In the genomic region with DNA sequence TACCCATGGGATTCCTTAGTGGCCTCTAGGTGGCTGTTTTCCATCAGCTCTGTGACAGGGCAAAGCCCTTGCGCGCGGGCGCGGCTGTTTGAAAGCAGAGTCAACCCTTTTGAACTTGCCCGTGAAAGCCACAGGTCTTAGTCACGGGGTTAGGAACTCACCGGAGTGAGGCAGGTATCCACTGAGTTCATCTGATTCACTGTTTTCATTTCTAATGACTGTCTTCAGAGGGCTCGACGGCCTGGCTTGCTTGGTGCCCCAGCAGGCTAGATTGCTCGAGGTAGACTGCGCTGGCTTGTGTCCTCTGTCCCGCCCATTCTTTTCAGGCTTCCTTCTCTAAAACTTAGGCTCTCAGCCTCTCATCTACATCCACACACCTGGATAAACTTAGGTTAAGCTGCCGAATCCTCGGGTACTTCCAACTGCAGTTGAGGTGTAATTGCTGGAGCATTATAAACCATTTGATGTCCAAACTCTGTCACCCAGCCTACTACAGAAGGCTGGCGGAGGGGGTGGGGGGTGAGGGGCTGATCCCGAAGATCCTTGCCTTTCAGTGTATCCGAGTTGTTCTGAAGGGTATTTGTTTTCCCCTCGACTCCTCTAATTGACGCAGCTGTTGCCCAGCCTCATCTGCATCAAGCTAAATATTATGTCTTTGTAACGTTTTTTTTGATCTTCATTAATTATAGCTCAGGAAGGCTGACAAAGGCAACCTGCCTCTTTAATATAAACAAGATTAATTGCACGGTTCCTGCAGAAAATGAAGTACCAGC, we compare ENCODE assay signal across 8 mouse cellular contexts. TPM values are rescaled to one million over a fixed set of nuclear protein-coding genes. Genes with fewer than 3 reads are reported as not detected.
DNase-seq lines count a peak whose midpoint lies in the region; ATAC-seq and TF ChIP-seq lines count a peak whose summit lies in the region.

No protein-coding gene starts in this region.

- DNase-seq in kidney, postnatal 0 days (ENCODE audit: low spot score) = no peak
- DNase-seq in kidney, postnatal 10 days = no peak
- DNase-seq in embryo, embryonic 10.5 days (ENCODE audit: low spot score) = peak; percentile 48
- no peak for DNase-seq in natural killer cell, adult 2 months (ENCODE audit: low spot score in 2 of 2)
- no peak for DNase-seq in left cerebral cortex, adult 18-20 months (ENCODE audit: low spot score in 2 of 2)
- DNase-seq in T-cell, adult 2 months (ENCODE audit: low spot score) = no peak

- TF ChIP-seq CTCF in kidney, postnatal 0 days (IDR thresholded peaks at IDR 0.05; ENCODE audit: low read depth) = peak; percentile 14; the same call in 1 of the 2 replicates

- 6% methylated on average over 22 of the region's 22 CpGs for WGBS in kidney, postnatal 0 days
- 6% methylated on average over 22 of the region's 22 CpGs for WGBS in hindbrain, embryonic 12.5 days
- WGBS in midbrain, embryonic 16.5 days = 5% methylated on average over 22 of the region's 22 CpGs

- H3K4me3 ChIP-seq in kidney, postnatal 0 days (replicated peaks; ENCODE audit: low read depth, low read length) = 0 out of 2 replicates have a peak overlapping the region, but pooled peaks have one; percentile 7
- no peak overlapping the region for H3K4me3 ChIP-seq in hindbrain, embryonic 12.5 days
- H3K4me3 ChIP-seq in midbrain, embryonic 16.5 days (ENCODE audit: low read depth, low read length) = no peak overlapping the region

- H3K27me3 ChIP-seq in kidney, postnatal 0 days (ENCODE audit: insufficient read depth, low read length) = no peaks in the 10 kb centered on the region
- no peaks in the 10 kb centered on the region for H3K27me3 ChIP-seq in hindbrain, embryonic 12.5 days
- H3K27me3 ChIP-seq in midbrain, embryonic 16.5 days (ENCODE audit: control insufficient read depth, insufficient read depth, low read depth, low read length) = peaks cover 2% of the 10 kb centered on the region; the same call in 1 of the 2 replicates

- H3K4me2 ChIP-seq in kidney, postnatal 0 days (ENCODE audit: low read length) = peak overlapping the region; percentile 46
- H3K4me2 ChIP-seq in hindbrain, embryonic 12.5 days (replicated peaks) = peak overlapping the region; percentile 39
- peak overlapping the region; percentile 41 for H3K4me2 ChIP-seq in midbrain, embryonic 16.5 days (ENCODE audit: low read length)

- no peak overlapping the region for H3K27ac ChIP-seq in kidney, postnatal 0 days
- no peak overlapping the region for H3K27ac ChIP-seq in hindbrain, embryonic 12.5 days
- no peak overlapping the region for H3K27ac ChIP-seq in midbrain, embryonic 16.5 days (ENCODE audit: low read length)

- H3K36me3 ChIP-seq in kidney, postnatal 0 days (ENCODE audit: insufficient read depth, low read length) = no peaks in the 10 kb centered on the region
- no peaks in the 10 kb centered on the region for H3K36me3 ChIP-seq in hindbrain, embryonic 12.5 days
- H3K36me3 ChIP-seq in midbrain, embryonic 16.5 days (ENCODE audit: control insufficient read depth, insufficient read depth, low read length) = no peaks in the 10 kb centered on the region

- ATAC-seq in kidney, postnatal 0 days (replicated peaks; ENCODE audit: low FRiP score, low read depth) = no peak
- peak; percentile 57 for ATAC-seq in hindbrain, embryonic 12.5 days (ENCODE audit: low FRiP score)
- ATAC-seq in midbrain, embryonic 16.5 days = no peak; the same call in 1 of the 2 replicates

- H3K9me3 ChIP-seq in kidney, postnatal 0 days (replicated peaks; ENCODE audit: low read length) = no peaks in the 10 kb centered on the region
- H3K9me3 ChIP-seq in hindbrain, embryonic 12.5 days (replicated peaks) = no peaks in the 10 kb centered on the region
- no peaks in the 10 kb centered on the region for H3K9me3 ChIP-seq in midbrain, embryonic 16.5 days (replicated peaks; ENCODE audit: control insufficient read depth, low read length, poor library complexity, severe bottlenecking)

- H3K9ac ChIP-seq in kidney, postnatal 0 days (ENCODE audit: low read depth, low read length) = no peak overlapping the region
- no peak overlapping the region for H3K9ac ChIP-seq in hindbrain, embryonic 12.5 days
- H3K9ac ChIP-seq in midbrain, embryonic 16.5 days (ENCODE audit: low read depth, low read length) = no peak overlapping the region

- H3K4me1 ChIP-seq in kidney, postnatal 0 days (replicated peaks; ENCODE audit: insufficient read depth, low read length) = peaks cover 15% of the 10 kb centered on the region; the same call in 1 of the 2 replicates
- H3K4me1 ChIP-seq in hindbrain, embryonic 12.5 days = peaks cover 14% of the 10 kb centered on the region
- peaks cover 20% of the 10 kb centered on the region; the same call in 1 of the 2 replicates for H3K4me1 ChIP-seq in midbrain, embryonic 16.5 days (ENCODE audit: control insufficient read depth, insufficient read depth, low read length)

RNA-seq across cellular contexts. Expression of gene Edar, which starts 24.0 kb away (rescaled TPM):
- 0.51 and 0.64 TPM in 2 replicates for polyA plus RNA-seq in kidney, postnatal 0 days (2015; fragmentation: Nextera tagmentation; extraction: Ambion mirVana)
- polyA plus RNA-seq in hindbrain, embryonic 12.5 days (2016; fragmentation: Nextera tagmentation; extraction: Ambion mirVana) = 0.07 and 0.32 TPM in 2 replicates
- polyA plus RNA-seq in midbrain, embryonic 16.5 days (2015; fragmentation: Nextera tagmentation; extraction: Ambion mirVana) = 0.30 and 0.32 TPM in 2 replicates
- total RNA-seq in left cerebral cortex, adult 18-20 months (2021) = under 1 TPM; 0.21 to 0.37 TPM
